Mouse (Mus musculus): ENCODE results near the gene Mia2.
A peak's percentile ranks its signal among the peaks of the same experiment; 100 is the strongest.

Gene Mia2

DNA sequence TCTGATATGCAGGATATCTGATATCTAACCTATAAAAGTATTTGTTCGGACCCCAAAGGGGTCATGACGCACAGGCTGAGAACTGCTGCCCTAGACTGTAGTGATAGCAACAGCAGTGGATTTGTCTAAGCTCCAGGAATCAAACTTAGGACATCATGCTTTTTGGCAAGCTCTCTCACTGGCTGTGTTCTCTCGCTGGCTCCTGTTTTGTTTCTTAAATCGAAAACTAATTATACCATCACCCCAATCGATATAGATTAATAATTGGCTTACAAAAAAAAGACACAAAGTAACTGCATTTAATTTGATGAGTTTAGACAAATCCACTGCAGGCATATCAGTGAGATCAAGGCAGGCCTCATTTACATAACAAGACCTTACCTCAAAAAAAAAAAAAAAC lies 10.9 kb downstream of the Mia2 start:
- no peak for DNase-seq

DNA sequence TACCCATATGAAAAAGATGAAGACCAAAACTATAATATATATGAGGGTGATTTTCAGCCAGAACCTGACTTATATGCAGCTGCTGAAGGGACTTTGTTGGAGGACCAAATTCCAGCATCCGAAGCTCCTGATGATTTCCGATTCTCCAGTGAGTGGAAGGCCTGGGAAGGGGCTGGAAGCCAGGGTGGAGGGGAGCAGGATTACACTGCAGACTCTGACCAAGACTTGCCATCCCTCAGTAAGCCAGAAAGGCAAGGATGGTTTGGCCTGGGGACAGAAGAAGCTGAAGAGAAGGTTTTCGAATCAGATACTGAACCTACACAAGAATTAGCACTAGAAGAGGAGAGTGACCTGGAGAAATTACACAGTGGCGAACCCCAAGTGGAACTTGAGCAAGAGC lies 12.3 kb downstream of the Mia2 start:
- DNase-seq, result no peak

DNA sequence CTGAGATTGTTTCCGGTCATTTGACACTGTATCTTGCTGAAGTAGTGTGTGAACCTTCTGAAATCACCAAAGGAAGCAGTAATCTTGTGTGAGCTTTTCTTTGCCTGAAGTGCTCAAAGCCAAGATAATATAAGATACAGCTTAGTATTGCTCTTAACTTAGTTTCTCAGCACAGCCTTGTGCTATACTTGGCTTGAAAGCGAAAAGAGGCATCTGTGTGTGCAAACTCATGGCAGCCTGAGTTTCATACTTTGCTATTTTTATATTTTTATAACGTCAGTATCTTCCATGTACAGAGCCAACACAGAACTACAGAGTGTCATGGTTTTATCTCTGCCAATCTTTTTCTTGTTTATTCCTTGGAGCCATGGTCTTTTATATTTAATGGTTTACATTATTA lies 21.6 kb downstream of the Mia2 start:
- DNase-seq, result no peak

- DNase-seq, result no peak
Observed at GRCm38 (mm10) chr12:59125426-59125825, 29.8 kb downstream of the Mia2 start.

GRCm38 (mm10) chr12:59128501-59128900 lies 32.9 kb downstream of the Mia2 start:
- DNase-seq, result no peak

GRCm38 (mm10) chr12:59129038-59129437 lies 33.4 kb downstream of the Mia2 start:
- peak; percentile 51 for DNase-seq

- peak; percentile 89 for DNase-seq
Observed at GRCm38 (mm10) chr12:59129592-59129991, 34.0 kb downstream of the Mia2 start.

- DNase-seq, result peak; percentile 13
Observed at GRCm38 (mm10) chr12:59130249-59130648, 34.6 kb downstream of the Mia2 start.

GRCm38 (mm10) chr12:59130651-59131577 lies 35.3 kb downstream of the Mia2 start:
- DNase-seq, result peak; percentile 96

GRCm38 (mm10) chr12:59131578-59131946 lies 36.0 kb downstream of the Mia2 start:
- DNase-seq, result no peak

DNA sequence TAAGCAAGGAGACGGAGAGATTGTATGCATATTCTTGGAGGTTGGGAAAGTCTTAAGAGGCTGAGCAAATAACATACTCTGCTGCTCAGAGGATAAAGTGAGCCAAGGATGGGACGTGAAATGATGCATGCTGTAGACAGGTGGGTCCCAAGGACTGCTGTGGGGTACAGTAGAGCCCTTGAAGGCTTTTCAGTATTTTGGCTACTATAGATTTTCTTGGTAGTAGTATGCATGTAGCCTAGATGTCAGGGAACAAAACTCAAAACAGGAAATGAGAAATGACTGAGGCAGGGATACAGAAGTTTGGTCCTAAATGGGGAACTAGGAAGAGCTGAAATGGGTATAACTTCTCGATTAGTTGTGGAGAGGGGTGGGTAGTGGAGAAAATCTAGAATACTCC lies 36.9 kb downstream of the Mia2 start:
- DNase-seq, result no peak

DNA sequence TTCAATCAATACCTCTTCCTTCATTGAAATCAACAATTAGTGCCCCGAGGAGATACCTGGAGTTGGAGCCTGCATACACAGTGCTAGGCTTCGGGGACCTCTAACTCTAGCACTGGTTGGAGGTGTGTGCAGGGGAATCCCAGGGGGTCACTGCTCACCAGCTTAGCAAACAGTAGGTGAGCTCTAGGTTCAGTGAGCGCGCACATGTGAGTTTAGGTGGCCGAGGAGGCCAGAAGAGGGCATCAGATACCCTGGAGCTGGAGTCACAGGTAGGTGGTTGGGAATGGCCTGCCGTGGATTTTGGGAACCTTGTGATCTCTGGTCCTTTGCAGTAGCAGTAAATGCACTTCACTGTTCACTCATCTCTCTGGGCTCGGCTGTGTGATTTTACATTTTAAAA lies 37.3 kb downstream of the Mia2 start:
- DNase-seq, result no peak

DNA sequence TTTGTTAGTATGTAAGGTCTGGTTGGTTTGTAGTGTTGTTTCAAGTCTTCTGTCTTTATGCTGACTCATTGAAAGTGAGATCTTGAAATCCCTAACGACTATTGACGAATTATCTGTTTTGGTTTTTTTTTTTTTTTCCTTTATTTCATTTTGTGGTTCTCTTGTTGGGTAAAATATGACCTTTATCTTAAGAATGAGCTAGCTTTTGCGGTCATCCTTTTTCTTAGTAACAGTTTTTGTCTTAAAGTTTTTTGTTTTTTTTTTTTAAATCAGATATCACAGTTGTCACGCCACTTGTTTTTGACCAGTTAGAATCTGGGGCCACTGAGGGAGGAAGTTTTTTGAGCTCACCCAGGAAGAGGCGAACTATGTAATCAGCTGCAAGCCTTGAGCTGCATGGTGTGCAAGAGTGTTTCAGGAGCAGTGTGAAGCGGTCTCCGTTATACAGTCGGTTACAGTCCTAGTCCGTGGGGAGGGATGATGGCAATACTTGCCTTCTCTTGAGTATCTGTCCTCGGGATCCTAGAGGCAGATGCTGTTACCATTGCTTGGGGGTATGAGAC lies 37.9 kb downstream of the Mia2 start:
- no peak for DNase-seq

DNA sequence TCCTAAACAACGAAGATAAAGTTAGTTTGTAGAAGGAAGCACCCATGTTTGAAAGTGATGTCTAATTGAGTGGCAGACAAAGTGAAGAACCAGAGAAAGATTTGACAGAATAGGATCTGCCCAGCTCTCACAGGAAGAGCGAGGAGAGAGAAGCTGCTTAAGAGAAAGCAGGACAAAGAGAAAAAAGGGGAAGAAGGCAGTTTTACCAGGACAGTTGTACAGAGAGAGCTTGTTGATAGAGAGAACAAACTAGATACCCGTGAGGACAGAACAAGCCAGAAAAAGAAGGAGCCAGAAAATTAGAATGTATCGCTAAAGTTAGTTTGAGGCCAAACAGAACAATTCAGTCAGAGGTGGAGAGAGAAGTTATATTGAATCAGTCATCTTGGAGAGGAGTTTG lies 39.5 kb downstream of the Mia2 start:
- DNase-seq, result no peak

DNA sequence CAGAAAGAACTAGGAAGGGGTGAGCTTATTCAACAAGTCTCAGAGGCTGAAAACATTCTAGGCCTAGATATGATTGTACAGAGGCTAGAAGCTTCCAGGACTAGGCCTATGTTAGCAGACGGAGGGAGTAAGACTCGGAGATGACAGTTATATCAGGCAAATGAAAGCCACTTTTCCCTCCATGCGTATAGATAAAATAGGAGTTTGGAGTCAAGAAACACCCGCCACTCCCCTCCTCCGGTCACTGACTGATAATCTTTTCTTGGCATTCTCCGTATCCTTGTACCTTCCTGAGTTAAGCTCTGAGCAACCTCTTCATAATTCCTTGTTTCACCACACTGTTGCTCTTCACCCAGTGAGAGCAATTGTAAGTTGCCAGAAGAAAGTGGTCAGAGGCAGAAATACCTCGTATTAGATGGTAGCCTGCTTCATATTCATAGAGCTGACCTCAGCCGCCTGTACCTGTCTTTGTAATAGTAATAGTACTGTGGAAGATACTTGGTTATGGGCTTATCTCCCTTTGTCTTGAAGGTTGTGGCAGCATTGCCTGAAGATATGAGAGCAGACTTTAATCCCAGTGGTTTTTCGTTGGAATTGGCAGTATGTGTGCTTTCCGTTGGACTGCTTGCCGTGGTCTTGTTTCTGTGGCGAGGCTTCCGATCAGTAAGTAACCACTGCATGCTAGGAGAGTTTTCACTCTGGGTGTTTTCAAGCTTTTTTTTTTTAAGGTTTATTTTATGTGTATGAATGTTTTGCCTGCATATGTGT lies 40.1 kb downstream of the Mia2 start:
- no peak for DNase-seq

DNA sequence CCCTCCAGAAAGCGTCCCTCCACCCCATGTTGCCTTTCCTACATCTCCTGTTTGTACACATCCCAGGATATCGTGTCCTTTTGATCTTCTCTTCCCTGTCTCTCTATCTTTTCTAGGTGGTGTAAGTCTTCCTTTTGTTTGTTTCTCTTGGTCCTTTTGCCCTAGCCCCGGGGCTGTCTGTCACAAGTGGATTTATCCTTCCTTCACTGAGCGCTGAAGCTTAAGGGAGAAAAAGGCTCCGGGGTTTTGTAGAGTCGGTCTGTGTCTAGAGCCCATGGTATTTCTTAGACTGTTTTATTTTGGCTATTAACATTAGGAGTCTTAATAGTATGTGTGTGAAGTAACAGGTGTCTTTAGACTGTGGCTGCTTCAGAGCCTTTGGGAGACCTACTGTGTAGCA lies 41.4 kb downstream of the Mia2 start:
- no peak for DNase-seq

DNA sequence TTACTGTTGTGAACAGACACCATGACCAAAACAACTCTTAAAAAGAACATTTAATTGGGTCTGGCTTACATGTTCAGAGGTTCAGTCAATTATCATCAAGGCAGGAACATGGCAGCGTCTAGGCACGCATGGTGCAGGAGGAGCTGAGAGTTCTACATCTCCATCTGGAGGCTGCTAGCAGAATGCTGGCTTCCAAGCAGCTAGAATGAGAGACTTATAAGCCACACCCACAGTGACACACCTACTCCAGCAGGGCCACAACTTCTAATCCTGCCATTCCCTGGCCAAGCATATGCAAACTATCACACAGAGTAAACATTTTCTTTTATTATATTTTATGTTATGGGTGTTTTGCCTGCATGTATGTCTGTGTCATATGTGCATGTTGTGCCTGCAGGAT lies 43.8 kb downstream of the Mia2 start:
- no peak for DNase-seq

DNA sequence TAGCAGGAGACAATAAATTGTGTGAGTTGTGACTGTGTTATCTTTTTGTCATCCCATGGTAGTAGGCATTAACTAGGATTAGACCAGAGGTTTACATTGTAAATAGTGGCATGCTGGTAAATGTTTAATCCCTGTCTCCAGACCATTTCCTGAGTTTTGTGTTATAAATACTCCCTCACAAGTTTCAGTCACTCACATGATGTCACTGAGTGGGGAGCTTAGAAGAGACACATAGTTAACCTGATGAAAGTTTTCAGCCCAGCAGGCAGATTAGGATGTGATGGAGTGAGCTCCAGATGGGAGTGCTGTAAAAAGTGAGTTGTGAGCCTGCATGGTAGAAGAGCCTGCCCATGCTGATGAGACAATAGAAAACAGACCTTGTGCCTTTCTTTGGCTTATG lies 49.5 kb downstream of the Mia2 start:
- DNase-seq, result no peak

GRCm38 (mm10) chr12:59149691-59150090 lies 54.1 kb downstream of the Mia2 start:
- DNase-seq, result no peak

- DNase-seq, result no peak
Observed at GRCm38 (mm10) chr12:59161091-59161490, 65.5 kb downstream of the Mia2 start.

GRCm38 (mm10) chr12:59162797-59163196 lies 67.2 kb downstream of the Mia2 start:
- no peak for DNase-seq

GRCm38 (mm10) chr12:59164522-59164921 lies 68.9 kb downstream of the Mia2 start:
- no peak for DNase-seq

DNA sequence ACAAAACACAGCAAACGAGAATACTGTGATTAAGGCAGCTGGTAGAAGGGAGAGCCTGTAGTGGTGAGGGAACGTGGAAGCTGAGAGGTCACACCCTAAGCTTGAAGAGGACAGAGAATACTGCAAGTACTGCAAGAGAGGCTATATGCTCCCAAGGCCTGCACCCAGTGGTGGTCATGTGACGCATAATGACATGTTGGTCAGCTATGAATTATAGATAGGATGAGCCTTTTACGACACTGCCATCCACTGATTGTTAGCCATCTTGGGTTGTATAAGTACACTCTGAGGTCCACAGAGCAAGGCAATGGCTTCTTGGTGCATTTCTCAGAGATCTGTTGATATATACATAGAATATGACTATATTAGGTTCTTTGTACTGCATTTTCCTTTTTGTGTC lies 71.0 kb downstream of the Mia2 start:
- DNase-seq, result no peak

DNA sequence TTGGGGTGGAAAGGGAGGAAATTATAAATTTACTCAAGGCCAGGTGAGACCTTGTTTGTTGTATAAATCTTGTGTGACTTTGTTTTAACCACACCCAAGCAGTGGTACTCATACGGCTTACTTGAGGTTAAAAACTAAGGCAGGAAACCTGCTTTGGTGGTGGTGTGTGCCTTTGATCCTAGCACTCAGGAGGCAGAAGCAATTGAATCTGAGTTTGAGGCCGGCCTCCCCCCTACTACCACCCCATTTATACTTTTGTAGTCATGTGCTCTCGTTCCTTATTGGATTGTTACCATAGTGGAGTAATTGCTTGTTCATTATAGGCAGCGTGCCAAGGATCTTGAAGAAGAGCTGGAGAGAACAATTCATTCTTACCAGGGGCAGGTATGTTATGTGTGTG lies 74.3 kb downstream of the Mia2 start:
- DNase-seq, result no peak
